Mouse (Mus musculus) lung, adult 2 months (tissue): ENCODE measurements around the gene Zdhhc19.

Experiments used
- CTCF ChIP-seq: fragments of 200-500 bp; IDR thresholded peaks from 2 replicates; pipeline ENCODE4 v1.5.1; 2011; ENCODE audit warnings: mild to moderate bottlenecking, low read length, control low read depth; ENCODE audit not compliant: insufficient read depth
- POLR2A ChIP-seq: fragments of 200-500 bp; IDR thresholded peaks from 2 replicates; pipeline ENCODE4 v1.6.1; 2011; ENCODE audit warnings: low read depth, mild to moderate bottlenecking, control low read depth, low read length, borderline replicate concordance; ENCODE audit errors: extremely low read depth

DNA sequence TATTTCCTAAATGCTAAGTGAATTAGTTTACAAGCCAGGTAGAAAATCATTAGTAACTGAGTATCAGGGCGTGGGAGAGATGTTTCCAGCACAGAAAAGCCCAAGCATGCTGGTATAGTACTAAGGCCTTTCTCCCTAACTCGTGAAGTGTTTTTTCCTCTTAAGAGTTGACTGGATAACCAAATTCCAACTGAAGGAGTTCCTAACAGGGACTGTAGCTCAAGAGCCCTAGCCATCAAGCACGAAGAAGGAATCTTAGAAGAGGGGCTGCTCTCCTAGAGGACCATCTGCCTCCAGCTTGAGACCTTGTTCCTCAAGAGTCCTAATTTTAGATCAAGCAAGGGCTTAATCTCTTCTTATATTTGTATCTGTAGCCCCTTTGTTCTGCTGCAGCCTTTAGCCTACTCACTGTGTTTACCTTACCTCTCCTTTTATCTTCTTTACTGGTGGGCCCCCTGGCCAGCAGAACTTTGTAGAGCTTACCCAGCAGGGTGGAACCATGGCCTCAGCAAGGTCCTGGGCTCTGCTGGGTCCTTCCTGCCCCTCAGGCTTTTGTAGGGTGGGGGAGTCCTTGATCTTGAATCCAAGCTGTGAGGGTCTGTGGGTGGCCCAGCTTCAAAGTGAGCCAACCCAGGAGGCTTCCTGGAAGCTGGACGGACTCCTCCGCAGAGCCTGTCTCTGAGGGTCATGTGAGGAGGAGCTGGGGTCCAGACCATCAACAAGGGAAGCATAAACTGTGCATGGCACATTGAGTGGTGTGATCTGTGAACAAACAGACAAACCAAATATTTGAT is 42.0 kb downstream of the Zdhhc19 start:
- TF ChIP-seq CTCF (no peak), POLR2A (no peak)
